Mouse (Mus musculus) G1E (cell line): Measurements from ENCODE around the gene B3galnt2.

Source experiments
- CTCF ChIP-seq: IDR thresholded peaks from 2 replicates; pipeline ENCODE4 v1.5.1; 2012; ENCODE audit warnings: low read depth, low read length, inconsistent platforms, mixed read lengths
- GATA1 ChIP-seq: IDR thresholded peaks from 2 replicates; pipeline ENCODE4 v1.6.1; 2012; ENCODE audit warnings: borderline replicate concordance, low read length, inconsistent platforms, mixed read lengths
- POLR2AphosphoS5 ChIP-seq: IDR thresholded peaks from 2 replicates; pipeline ENCODE4 v1.6.1; 2012; ENCODE audit warnings: low read depth, low read length, inconsistent platforms; ENCODE audit not compliant: insufficient replicate concordance
- TAL1 ChIP-seq: conservative IDR thresholded peaks from 2 replicates; pipeline ENCODE4 v1.6.1; 2012; ENCODE audit warnings: low read depth, low read length, inconsistent platforms, mixed read lengths

DNA sequence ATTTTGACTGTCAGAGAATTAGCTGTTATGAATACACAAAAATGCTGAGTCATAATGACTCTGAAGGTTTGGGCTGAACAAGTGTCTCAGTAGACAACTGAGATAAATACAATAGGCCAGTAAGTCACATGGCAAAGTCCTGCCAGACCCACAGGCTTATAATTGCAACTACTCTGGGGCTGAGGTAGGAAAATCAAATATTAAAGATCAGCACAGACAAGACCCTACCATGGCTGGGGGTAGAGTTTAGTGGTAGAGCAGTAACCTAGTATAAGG is 79.7 kb downstream of the B3galnt2 start:
- TF ChIP-seq POLR2AphosphoS5, result no peak
- no peak for TF ChIP-seq CTCF
- no peak for TF ChIP-seq TAL1
- no peak for TF ChIP-seq GATA1
